Mouse (Mus musculus): ENCODE data around the gene Olfr521. TPM values are rescaled to one million over a fixed set of nuclear protein-coding genes. Genes with fewer than 3 reads are reported as not detected.
"Not testable (repeated sequence)": the region's sequence is repeated elsewhere in the genome, so short reads cannot be mapped to it uniquely, and the experiment has no call there.

Gene Olfr521
- polyA plus RNA-seq (2015; fragmentation: Nextera tagmentation; extraction: Ambion mirVana) = not detected in 2 replicates

GRCm38 (mm10) chr7:99763207-99763606 is at the start of gene Olfr521:
Olfr521 (plus strand) TSS chr7:99763507.
- Histone ChIP-seq H3K27me3 (ENCODE audit: control insufficient read depth, insufficient read depth, low read length) (no peaks in the 10 kb centered on the region), H3K4me2 (replicated peaks; ENCODE audit: low read depth) (no peak within 1 kb of the TSS), H3K27ac (replicated peaks) (no peak within 1 kb of the TSS), H3K9me3 (ENCODE audit: control insufficient read depth, low read length) (peaks cover 4% of the 10 kb centered on the region; the same call in 1 of the 2 replicates), H3K9ac (ENCODE audit: low read length) (no peak within 1 kb of the TSS), H3K4me1 (replicated peaks; ENCODE audit: control insufficient read depth, insufficient read depth) (no peaks in the 10 kb centered on the region), H3K36me3 (ENCODE audit: control insufficient read depth, insufficient read depth, low read length) (no peaks in the 10 kb centered on the region), H3K4me3 (ENCODE audit: low read depth, low read length) (no peak within 1 kb of the TSS)
- DNase-seq (ENCODE audit: low spot score) = no peak
- 94% methylated on average over 2 of the region's 2 CpGs for WGBS
- ATAC-seq (ENCODE audit: low FRiP score, low TSS enrichment) = no peak
- TF ChIP-seq CTCF (IDR thresholded peaks at IDR 0.05; ENCODE audit: low read depth) (no peak), EP300 (optimal IDR thresholded peaks at IDR 0.05) (no peak)

- no peak for DNase-seq (ENCODE audit: low spot score)
- Histone ChIP-seq H3K9me3 (ENCODE audit: control insufficient read depth, low read length) (no peaks in the 10 kb centered on the region), H3K27ac (replicated peaks) (no peak overlapping the region), H3K27me3 (ENCODE audit: control insufficient read depth, insufficient read depth, low read length) (no peaks in the 10 kb centered on the region), H3K4me1 (replicated peaks; ENCODE audit: control insufficient read depth, insufficient read depth) (no peaks in the 10 kb centered on the region), H3K9ac (ENCODE audit: low read length) (no peak overlapping the region), H3K4me3 (ENCODE audit: low read depth, low read length) (no peak overlapping the region), H3K4me2 (replicated peaks; ENCODE audit: low read depth) (no peak overlapping the region), H3K36me3 (ENCODE audit: control insufficient read depth, insufficient read depth, low read length) (no peaks in the 10 kb centered on the region)
- no peak for ATAC-seq (ENCODE audit: low FRiP score, low TSS enrichment)
- TF ChIP-seq CTCF (IDR thresholded peaks at IDR 0.05; ENCODE audit: low read depth) = no peak
- TF ChIP-seq EP300 (optimal IDR thresholded peaks at IDR 0.05) = no peak
- WGBS = 88% methylated on average over 2 of the region's 2 CpGs
These were observed 46.8 kb upstream of the Olfr521 start for GRCm38 (mm10) chr7:99716536-99716935.

GRCm38 (mm10) chr7:99729973-99730372 is 33.3 kb upstream of the Olfr521 start, which contains the start of gene Olfr520:
Olfr520 (plus strand) TSS chr7:99730273.
- 80% methylated on average over 2 of the region's 2 CpGs for WGBS

GRCm38 (mm10) chr7:99734612-99735011 is 28.7 kb upstream of the Olfr521 start:
- no peak for TF ChIP-seq CTCF (IDR thresholded peaks at IDR 0.05; ENCODE audit: low read depth)
- TF ChIP-seq EP300 (optimal IDR thresholded peaks at IDR 0.05) = no peak
- no peak for ATAC-seq (ENCODE audit: low FRiP score, low TSS enrichment)

More at GRCm38 (mm10) chr7:99729973-99730372, 33.3 kb upstream of the Olfr521 start, which contains the start of gene Olfr520:
- TF ChIP-seq CTCF (IDR thresholded peaks at IDR 0.05; ENCODE audit: low read depth) (no peak), EP300 (optimal IDR thresholded peaks at IDR 0.05) (no peak)
- DNase-seq (ENCODE audit: low spot score) = no peak
- no peak within 1 kb of the TSS for H3K27ac ChIP-seq (replicated peaks)
- H3K27me3 ChIP-seq (ENCODE audit: control insufficient read depth, insufficient read depth, low read length) = no peaks in the 10 kb centered on the region
- no peak within 1 kb of the TSS for H3K4me2 ChIP-seq (replicated peaks; ENCODE audit: low read depth)
- H3K9ac ChIP-seq (ENCODE audit: low read length) = no peak within 1 kb of the TSS
- H3K4me1 ChIP-seq (replicated peaks; ENCODE audit: control insufficient read depth, insufficient read depth) = no peaks in the 10 kb centered on the region
- H3K36me3 ChIP-seq (ENCODE audit: control insufficient read depth, insufficient read depth, low read length) = no peaks in the 10 kb centered on the region
- no peaks in the 10 kb centered on the region for H3K9me3 ChIP-seq (ENCODE audit: control insufficient read depth, low read length)
- no peak for ATAC-seq (ENCODE audit: low FRiP score, low TSS enrichment)
- no peak within 1 kb of the TSS for H3K4me3 ChIP-seq (ENCODE audit: low read depth, low read length)

GRCm38 (mm10) chr7:99735491-99735890 is 27.8 kb upstream of the Olfr521 start:
- not testable (repeated sequence) for H3K4me3 ChIP-seq (ENCODE audit: low read depth, low read length); H3K36me3 ChIP-seq (ENCODE audit: control insufficient read depth, insufficient read depth, low read length); H3K9ac ChIP-seq (ENCODE audit: low read length); DNase-seq (ENCODE audit: low spot score); H3K4me2 ChIP-seq (replicated peaks; ENCODE audit: low read depth); H3K9me3 ChIP-seq (ENCODE audit: control insufficient read depth, low read length); H3K27ac ChIP-seq (replicated peaks); H3K27me3 ChIP-seq (ENCODE audit: control insufficient read depth, insufficient read depth, low read length); ATAC-seq (ENCODE audit: low FRiP score, low TSS enrichment); H3K4me1 ChIP-seq (replicated peaks; ENCODE audit: control insufficient read depth, insufficient read depth)
- WGBS = 90% methylated on average over 9 of the region's 9 CpGs

More at GRCm38 (mm10) chr7:99734612-99735011, 28.7 kb upstream of the Olfr521 start:
- no peak overlapping the region for H3K4me2 ChIP-seq (replicated peaks; ENCODE audit: low read depth)
- H3K9ac ChIP-seq (ENCODE audit: low read length) = no peak overlapping the region
- H3K4me1 ChIP-seq (replicated peaks; ENCODE audit: control insufficient read depth, insufficient read depth) = no peaks in the 10 kb centered on the region
- H3K36me3 ChIP-seq (ENCODE audit: control insufficient read depth, insufficient read depth, low read length) = no peaks in the 10 kb centered on the region
- H3K4me3 ChIP-seq (ENCODE audit: low read depth, low read length) = no peak overlapping the region
- no peak for DNase-seq (ENCODE audit: low spot score)
- no peaks in the 10 kb centered on the region for H3K27me3 ChIP-seq (ENCODE audit: control insufficient read depth, insufficient read depth, low read length)
- no peaks in the 10 kb centered on the region for H3K9me3 ChIP-seq (ENCODE audit: control insufficient read depth, low read length)
- WGBS = 94% methylated on average over 2 of the region's 2 CpGs
- no peak overlapping the region for H3K27ac ChIP-seq (replicated peaks)

GRCm38 (mm10) chr7:99739276-99739675 is 24.0 kb upstream of the Olfr521 start:
- 48% methylated on average over 9 of the region's 9 CpGs for WGBS
- Histone ChIP-seq H3K36me3 (ENCODE audit: control insufficient read depth, insufficient read depth, low read length) (no peaks in the 10 kb centered on the region), H3K27ac (replicated peaks) (no peak overlapping the region), H3K9ac (ENCODE audit: low read length) (no peak overlapping the region), H3K9me3 (ENCODE audit: control insufficient read depth, low read length) (no peaks in the 10 kb centered on the region), H3K4me3 (ENCODE audit: low read depth, low read length) (no peak overlapping the region), H3K4me2 (replicated peaks; ENCODE audit: low read depth) (no peak overlapping the region), H3K27me3 (ENCODE audit: control insufficient read depth, insufficient read depth, low read length) (no peaks in the 10 kb centered on the region), H3K4me1 (replicated peaks; ENCODE audit: control insufficient read depth, insufficient read depth) (no peaks in the 10 kb centered on the region)
- ATAC-seq (ENCODE audit: low FRiP score, low TSS enrichment) (no peak), DNase-seq (ENCODE audit: low spot score) (no peak)
- TF ChIP-seq EP300 (optimal IDR thresholded peaks at IDR 0.05) = no peak
- TF ChIP-seq CTCF (IDR thresholded peaks at IDR 0.05; ENCODE audit: low read depth) = no peak
